Mouse (Mus musculus): Measurements from ENCODE around the gene Zbtb40. TPM values are rescaled to one million over a fixed set of nuclear protein-coding genes. Genes with fewer than 3 reads are reported as not detected.

Gene Zbtb40
- polyA plus RNA-seq, 2 experiments, result 1.4 to 1.8 TPM

- Histone ChIP-seq H3K4me1 (replicated peaks; ENCODE audit: control insufficient read depth in 2 of 2, insufficient read depth in 2 of 2, low read length in 1 of 2) (peaks cover 9 to 26% of the 10 kb centered on the region in 2 experiments), H3K4me2 (ENCODE audit: low read depth) (no peak overlapping the region), H3K36me3 (replicated peaks; ENCODE audit: control insufficient read depth, insufficient read depth, low read depth) (no peaks in the 10 kb centered on the region), H3K27ac (no peak overlapping the region), H3K9ac (replicated peaks) (no peak overlapping the region), H3K27me3 (ENCODE audit: control insufficient read depth, insufficient read depth, low read length) (no peaks in the 10 kb centered on the region), H3K4me3 (ENCODE audit: insufficient read depth in 1 of 2, low read depth in 2 of 2, low read length in 2 of 2) (no peak overlapping the region), H3K9me3 (ENCODE audit: control insufficient read depth, low read length) (no peaks in the 10 kb centered on the region)
- 55% methylated on average over 8 of the region's 8 CpGs for WGBS (ENCODE audit: insufficient replicate concordance)
- no peak for TF ChIP-seq CTCF (IDR thresholded peaks at IDR 0.05; ENCODE audit: low read depth)
- TF ChIP-seq EP300 (IDR thresholded peaks at IDR 0.05; ENCODE audit: low read depth), result no peak
- DNase-seq (ENCODE audit: low read depth in 3 of 3, low spot score in 3 of 3), result no peak
- no peak for ATAC-seq (ENCODE audit: insufficient read depth)
These were observed 19.3 kb downstream of the Zbtb40 start for GRCm38 (mm10) chr4:137029348-137029747.

GRCm38 (mm10) chr4:137027051-137027450 is 21.6 kb downstream of the Zbtb40 start:
- no peak overlapping the region for H3K4me2 ChIP-seq (ENCODE audit: low read depth)
- peaks cover 9 to 26% of the 10 kb centered on the region in 2 experiments for H3K4me1 ChIP-seq (replicated peaks; ENCODE audit: control insufficient read depth in 2 of 2, insufficient read depth in 2 of 2, low read length in 1 of 2)
- no peaks in the 10 kb centered on the region for H3K36me3 ChIP-seq (replicated peaks; ENCODE audit: control insufficient read depth, insufficient read depth, low read depth)
- WGBS (ENCODE audit: insufficient replicate concordance), result 11% methylated on average over 5 of the region's 5 CpGs
- no peak overlapping the region for H3K4me3 ChIP-seq (ENCODE audit: insufficient read depth in 1 of 2, low read depth in 2 of 2, low read length in 2 of 2)
- DNase-seq (ENCODE audit: low read depth in 3 of 3, low spot score in 3 of 3), result no peak
- TF ChIP-seq EP300 (IDR thresholded peaks at IDR 0.05; ENCODE audit: low read depth), result no peak
- TF ChIP-seq CTCF (IDR thresholded peaks at IDR 0.05; ENCODE audit: low read depth), result no peak
- H3K27me3 ChIP-seq (ENCODE audit: control insufficient read depth, insufficient read depth, low read length), result no peaks in the 10 kb centered on the region
- no peak overlapping the region for H3K9ac ChIP-seq (replicated peaks)
- H3K27ac ChIP-seq, result no peak overlapping the region
- peak; percentile 41 for ATAC-seq (ENCODE audit: insufficient read depth)
- no peaks in the 10 kb centered on the region for H3K9me3 ChIP-seq (ENCODE audit: control insufficient read depth, low read length)

- TF ChIP-seq CTCF (IDR thresholded peaks at IDR 0.05; ENCODE audit: low read depth) (peak; percentile 44; the same call in 1 of the 2 replicates), EP300 (IDR thresholded peaks at IDR 0.05; ENCODE audit: low read depth) (no peak)
- ATAC-seq (ENCODE audit: insufficient read depth) (peak; percentile 58; the same call in 1 of the 2 replicates), DNase-seq (ENCODE audit: low read depth in 3 of 3, low spot score in 3 of 3) (no peak)
- no peak overlapping the region for H3K9ac ChIP-seq (replicated peaks)
- no peak overlapping the region; the same call in 1 of the 2 replicates for H3K27ac ChIP-seq
- no peaks in the 10 kb centered on the region for H3K9me3 ChIP-seq (ENCODE audit: control insufficient read depth, low read length)
- no peaks in the 10 kb centered on the region for H3K27me3 ChIP-seq (ENCODE audit: control insufficient read depth, insufficient read depth, low read length)
- H3K4me3 ChIP-seq (ENCODE audit: insufficient read depth in 1 of 2, low read depth in 2 of 2, low read length in 2 of 2), result no peak overlapping the region
- peaks cover 9 to 26% of the 10 kb centered on the region in 2 experiments for H3K4me1 ChIP-seq (replicated peaks; ENCODE audit: control insufficient read depth in 2 of 2, insufficient read depth in 2 of 2, low read length in 1 of 2)
- H3K36me3 ChIP-seq (replicated peaks; ENCODE audit: control insufficient read depth, insufficient read depth, low read depth), result no peaks in the 10 kb centered on the region
- peak overlapping the region; percentile 24 for H3K4me2 ChIP-seq (ENCODE audit: low read depth)
- 18% methylated on average over 6 of the region's 6 CpGs for WGBS (ENCODE audit: insufficient replicate concordance)
These were observed 23.0 kb downstream of the Zbtb40 start for GRCm38 (mm10) chr4:137025570-137025969.

GRCm38 (mm10) chr4:137025133-137025532 is 23.5 kb downstream of the Zbtb40 start:
- H3K9ac ChIP-seq (replicated peaks), result no peak overlapping the region
- H3K4me2 ChIP-seq (ENCODE audit: low read depth), result peak overlapping the region; percentile 24; the same call in 1 of the 2 replicates
- ATAC-seq (ENCODE audit: insufficient read depth) (peak; percentile 66; the same call in 1 of the 2 replicates), DNase-seq (ENCODE audit: low read depth in 3 of 3, low spot score in 3 of 3) (no peak)
- peak; percentile 49 for TF ChIP-seq EP300 (IDR thresholded peaks at IDR 0.05; ENCODE audit: low read depth)
- TF ChIP-seq CTCF (IDR thresholded peaks at IDR 0.05; ENCODE audit: low read depth), result no peak
- H3K36me3 ChIP-seq (replicated peaks; ENCODE audit: control insufficient read depth, insufficient read depth, low read depth), result no peaks in the 10 kb centered on the region
- no peak overlapping the region; the same call in 1 of the 2 replicates for H3K27ac ChIP-seq
- no peak overlapping the region for H3K4me3 ChIP-seq (ENCODE audit: insufficient read depth in 1 of 2, low read depth in 2 of 2, low read length in 2 of 2)
- no peaks in the 10 kb centered on the region for H3K9me3 ChIP-seq (ENCODE audit: control insufficient read depth, low read length)
- H3K27me3 ChIP-seq (ENCODE audit: control insufficient read depth, insufficient read depth, low read length), result no peaks in the 10 kb centered on the region
- 27% methylated on average over 2 of the region's 2 CpGs for WGBS (ENCODE audit: insufficient replicate concordance)
- peaks cover 9 to 26% of the 10 kb centered on the region in 2 experiments for H3K4me1 ChIP-seq (replicated peaks; ENCODE audit: control insufficient read depth in 2 of 2, insufficient read depth in 2 of 2, low read length in 1 of 2)

- Histone ChIP-seq H3K4me3 (ENCODE audit: insufficient read depth in 1 of 2, low read depth in 2 of 2, low read length in 2 of 2) (no peak overlapping the region), H3K27ac (no peak overlapping the region), H3K27me3 (ENCODE audit: control insufficient read depth, insufficient read depth, low read length) (no peaks in the 10 kb centered on the region), H3K9ac (replicated peaks) (no peak overlapping the region), H3K4me2 (ENCODE audit: low read depth) (no peak overlapping the region), H3K36me3 (replicated peaks; ENCODE audit: control insufficient read depth, insufficient read depth, low read depth) (no peaks in the 10 kb centered on the region), H3K9me3 (ENCODE audit: control insufficient read depth, low read length) (no peaks in the 10 kb centered on the region), H3K4me1 (replicated peaks; ENCODE audit: control insufficient read depth in 2 of 2, insufficient read depth in 2 of 2, low read length in 1 of 2) (peaks cover 1 to 7% of the 10 kb centered on the region in 2 experiments)
- DNase-seq (ENCODE audit: low read depth in 3 of 3, low spot score in 3 of 3) (no peak), ATAC-seq (ENCODE audit: insufficient read depth) (no peak)
- TF ChIP-seq EP300 (IDR thresholded peaks at IDR 0.05; ENCODE audit: low read depth) (no peak), CTCF (IDR thresholded peaks at IDR 0.05; ENCODE audit: low read depth) (no peak)
- WGBS (ENCODE audit: insufficient replicate concordance), result 56% methylated on average over 3 of the region's 3 CpGs
These were observed 28.5 kb downstream of the Zbtb40 start for GRCm38 (mm10) chr4:137020065-137020464.
